Mouse (Mus musculus): ENCODE measurements around the gene Spp1. TPM values are rescaled to one million over a fixed set of nuclear protein-coding genes. Genes with fewer than 3 reads are reported as not detected.

Spp1 gene
- total RNA-seq (2021), result 10 to 100 TPM in 1 of 2 experiments, 1 to 10 TPM in 1; 6.9 to 10.1 TPM

DNA sequence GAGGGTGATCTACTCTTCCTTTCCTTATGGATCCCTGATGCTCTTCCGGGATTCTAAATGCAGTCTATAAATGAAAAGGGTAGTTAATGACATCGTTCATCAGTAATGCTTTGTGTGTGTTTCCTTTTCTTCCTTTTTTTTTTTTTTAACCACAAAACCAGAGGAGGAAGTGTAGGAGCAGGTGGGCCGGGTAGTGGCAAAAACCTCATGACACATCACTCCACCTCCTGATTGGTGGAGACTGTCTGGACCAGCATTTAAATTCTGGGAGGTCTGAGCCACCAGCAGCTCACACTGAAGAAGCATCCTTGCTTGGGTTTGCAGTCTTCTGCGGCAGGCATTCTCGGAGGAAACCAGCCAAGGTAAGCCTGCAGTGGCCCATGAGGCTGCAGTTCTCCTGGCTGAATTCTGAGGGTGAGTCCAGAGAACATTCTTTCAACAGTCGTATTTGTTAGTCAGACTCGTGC, at the start of gene Spp1:
Spp1 (plus strand) TSS at position 284 of the 467 bp plus-strand sequence.
- DNase-seq (ENCODE audit: extremely low spot score in 1 of 2, low spot score in 2 of 2), result no peak
- intact Hi-C loops (cut with DNase I), result no loop called here

DNA sequence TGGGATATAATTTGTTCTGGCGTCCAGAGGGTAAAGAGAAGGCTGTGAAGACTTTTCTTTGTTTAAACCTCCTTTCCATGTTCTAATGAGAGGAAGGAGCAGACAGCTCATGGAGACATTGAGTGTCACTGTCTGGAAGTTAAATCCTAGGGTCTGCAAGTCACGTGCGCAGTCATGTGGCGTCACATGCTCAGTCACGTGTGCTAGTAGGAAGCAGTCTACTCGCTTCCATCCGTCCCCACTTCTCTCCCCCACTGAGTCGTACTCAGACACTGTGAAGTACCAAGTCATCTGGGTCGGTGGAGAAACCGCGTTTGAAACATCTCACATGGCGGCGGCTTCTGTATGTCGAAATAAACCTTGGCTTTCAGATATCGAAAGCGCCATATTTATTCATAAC, 49.4 kb upstream of the Spp1 start:
- DNase-seq (ENCODE audit: extremely low spot score in 1 of 2, low spot score in 2 of 2), result no peak
- intact Hi-C loops (cut with DNase I), result no loop called here

DNA sequence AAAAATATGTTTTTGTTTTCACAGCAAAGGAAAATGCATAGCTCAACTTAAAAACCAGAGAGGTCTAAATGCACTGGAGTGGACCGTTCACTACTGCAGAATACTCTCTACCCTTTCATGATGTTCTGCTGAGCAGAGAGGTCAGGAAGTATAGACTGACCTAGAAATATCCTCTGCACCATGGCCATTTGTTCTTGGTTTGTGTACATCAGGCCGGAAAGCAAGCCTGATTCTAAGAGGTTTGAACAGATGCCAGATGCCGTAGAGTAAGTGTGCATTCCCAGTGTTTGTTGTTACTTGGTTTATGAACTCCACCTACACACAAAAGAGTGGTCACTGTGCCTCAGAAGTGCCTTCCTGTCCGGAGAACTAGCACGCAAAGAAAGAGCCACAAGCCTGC, 48.0 kb upstream of the Spp1 start:
- peak in 1 of 2 experiments; percentile 26 for DNase-seq (ENCODE audit: extremely low spot score in 1 of 2, low spot score in 2 of 2)
- intact Hi-C loops (cut with DNase I), result no loop called here

GRCm38 (mm10) chr5:104390962-104391361, 44.0 kb upstream of the Spp1 start:
- intact Hi-C loops (cut with DNase I), result no loop called here
- no peak for DNase-seq (ENCODE audit: extremely low spot score in 1 of 2, low spot score in 2 of 2)

GRCm38 (mm10) chr5:104392784-104393183, 42.1 kb upstream of the Spp1 start:
- intact Hi-C loops (cut with DNase I), result no loop called here

GRCm38 (mm10) chr5:104396286-104396685, 38.6 kb upstream of the Spp1 start:
- intact Hi-C loops (cut with DNase I), result no loop called here
- DNase-seq (ENCODE audit: extremely low spot score in 1 of 2, low spot score in 2 of 2), result no peak

More at GRCm38 (mm10) chr5:104392784-104393183, 42.1 kb upstream of the Spp1 start:
- DNase-seq (ENCODE audit: extremely low spot score in 1 of 2, low spot score in 2 of 2), result no peak

- no peak for DNase-seq (ENCODE audit: extremely low spot score in 1 of 2, low spot score in 2 of 2)
- intact Hi-C loops (cut with DNase I), result no loop called here
These were observed 36.9 kb upstream of the Spp1 start for GRCm38 (mm10) chr5:104398001-104398400.

GRCm38 (mm10) chr5:104399291-104399950, 35.5 kb upstream of the Spp1 start:
- no peak for DNase-seq (ENCODE audit: extremely low spot score in 1 of 2, low spot score in 2 of 2)
- intact Hi-C loops (cut with DNase I), result no loop called here

DNA sequence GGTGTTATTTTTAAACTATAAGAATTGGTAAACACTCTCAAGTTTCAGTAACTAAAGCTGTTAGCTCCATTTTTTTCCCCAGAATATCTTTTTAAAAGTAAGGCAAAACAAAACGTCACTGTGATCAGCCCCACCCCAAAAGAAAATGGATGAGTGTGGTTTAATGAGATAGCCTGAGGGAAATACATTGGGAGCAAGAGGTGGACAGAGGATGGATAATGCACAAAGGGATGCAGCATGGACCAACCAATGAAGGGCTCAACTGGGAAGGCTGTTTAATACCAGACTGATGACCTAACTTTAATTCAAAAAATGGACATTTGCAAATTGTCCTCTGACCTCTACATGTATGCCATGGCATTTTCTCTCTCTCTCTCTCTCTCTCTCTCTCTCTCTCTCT, 34.9 kb upstream of the Spp1 start:
- DNase-seq (ENCODE audit: extremely low spot score in 1 of 2, low spot score in 2 of 2), result no peak
- intact Hi-C loops (cut with DNase I), result no loop called here

- intact Hi-C loops (cut with DNase I), result no loop called here
- no peak for DNase-seq (ENCODE audit: extremely low spot score in 1 of 2, low spot score in 2 of 2)
These were observed 32.3 kb upstream of the Spp1 start for GRCm38 (mm10) chr5:104402651-104403050.

- intact Hi-C loops (cut with DNase I), result no loop called here
- DNase-seq (ENCODE audit: extremely low spot score in 1 of 2, low spot score in 2 of 2), result no peak
These were observed 31.6 kb upstream of the Spp1 start for GRCm38 (mm10) chr5:104403351-104403750.

- DNase-seq (ENCODE audit: extremely low spot score in 1 of 2, low spot score in 2 of 2), result no peak
- intact Hi-C loops (cut with DNase I), result no loop called here
These were observed 30.4 kb upstream of the Spp1 start for GRCm38 (mm10) chr5:104404551-104404950.

DNA sequence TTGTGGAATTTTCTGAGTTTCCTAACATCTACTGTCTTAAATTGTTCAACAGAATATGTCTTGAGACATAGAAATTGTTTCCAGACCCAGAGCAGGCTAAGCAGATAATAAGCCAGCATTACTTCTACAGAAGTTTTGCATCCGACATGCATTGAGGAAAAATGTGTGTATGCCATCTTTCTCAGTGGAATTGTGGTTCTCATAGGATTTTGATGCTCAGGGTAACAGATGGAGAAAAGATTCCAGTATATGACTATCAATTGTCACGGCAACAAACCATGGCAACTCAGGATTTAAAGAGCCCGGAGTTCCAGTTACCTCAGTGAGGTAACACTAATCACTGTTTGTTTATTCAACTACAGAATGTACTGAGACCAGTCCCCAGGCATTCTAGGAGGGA, 29.9 kb upstream of the Spp1 start:
- intact Hi-C loops (cut with DNase I), result no loop called here
- no peak for DNase-seq (ENCODE audit: extremely low spot score in 1 of 2, low spot score in 2 of 2)

GRCm38 (mm10) chr5:104406756-104407155, 28.2 kb upstream of the Spp1 start:
- intact Hi-C loops (cut with DNase I), result no loop called here

DNA sequence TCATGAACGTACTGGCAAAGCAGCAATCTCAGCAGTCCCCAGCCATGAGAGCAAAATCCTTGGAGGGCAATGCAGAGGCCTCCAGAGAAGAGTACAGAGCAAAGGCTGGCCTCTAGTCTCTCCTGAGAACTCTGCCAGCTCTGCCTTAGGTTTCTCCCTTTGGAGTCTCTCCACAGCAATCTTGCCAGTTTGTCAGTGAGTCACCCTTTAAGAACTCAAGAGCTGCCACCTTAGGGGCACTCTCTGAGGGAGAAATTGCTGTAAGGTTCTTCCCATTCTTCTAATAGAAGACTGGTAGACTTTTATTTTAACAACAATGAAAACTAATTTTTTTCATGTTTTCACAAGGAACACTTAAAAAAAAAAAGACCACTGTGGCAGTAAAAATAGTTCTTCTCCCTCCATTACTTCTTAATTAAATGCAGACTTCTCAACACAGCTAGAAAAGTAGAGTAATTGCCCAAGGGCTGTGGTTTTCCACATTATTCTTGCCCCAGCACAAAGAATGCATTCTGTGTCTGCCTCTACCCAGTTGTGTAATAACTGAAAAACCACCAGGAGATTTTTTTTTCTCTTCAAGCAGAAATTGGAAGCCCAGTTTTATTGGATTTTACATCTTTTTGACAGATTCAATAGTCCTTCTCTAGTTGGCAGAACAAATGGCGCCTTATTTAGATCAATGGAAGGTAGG, 27.2 kb upstream of the Spp1 start:
- intact Hi-C loops (cut with DNase I), result no loop called here
- DNase-seq (ENCODE audit: extremely low spot score in 1 of 2, low spot score in 2 of 2), result no peak

More at GRCm38 (mm10) chr5:104406756-104407155, 28.2 kb upstream of the Spp1 start:
- DNase-seq (ENCODE audit: extremely low spot score in 1 of 2, low spot score in 2 of 2), result peak in 1 of 2 experiments; percentile 8

DNA sequence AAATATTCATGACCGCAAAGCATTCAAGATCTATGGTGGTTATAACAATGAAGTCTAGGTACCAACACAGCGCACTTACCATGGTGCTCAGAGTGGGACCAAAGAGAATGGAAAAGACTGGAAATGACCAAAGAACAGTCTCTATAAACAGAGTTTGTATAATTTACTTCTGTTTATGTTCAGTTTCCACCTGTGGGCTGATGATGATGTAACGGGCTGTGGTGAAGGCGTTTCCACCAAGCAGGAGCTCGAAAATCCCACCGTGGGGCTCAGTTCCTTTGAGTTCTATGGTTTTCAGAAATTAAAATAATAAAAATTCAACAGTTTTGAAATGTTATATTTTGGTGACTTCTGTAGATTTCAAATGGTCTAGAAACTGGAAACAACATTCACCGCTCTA, 26.4 kb upstream of the Spp1 start:
- intact Hi-C loops (cut with DNase I), result no loop called here
- DNase-seq (ENCODE audit: extremely low spot score in 1 of 2, low spot score in 2 of 2), result no peak

- intact Hi-C loops (cut with DNase I), result no loop called here
These were observed 18.9 kb upstream of the Spp1 start for GRCm38 (mm10) chr5:104415999-104416398.

DNA sequence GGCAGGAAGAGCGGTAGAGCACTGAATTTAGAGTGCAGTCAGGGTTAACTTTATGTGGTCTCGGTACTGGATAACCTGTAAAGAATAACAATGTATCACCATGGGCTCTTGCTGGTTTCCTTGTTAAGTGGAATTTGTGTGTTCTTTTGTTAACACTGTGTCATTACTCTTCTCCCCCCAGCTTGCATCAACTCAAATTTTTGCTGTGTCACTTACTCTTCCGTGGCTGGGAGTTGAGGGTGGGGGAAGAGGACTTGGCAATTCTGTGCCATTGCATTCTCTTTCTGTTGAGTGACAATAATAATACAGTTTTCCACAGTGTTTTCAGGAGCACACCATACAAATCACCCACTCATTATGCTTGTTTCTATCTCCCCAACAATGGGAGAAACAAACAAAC, 17.9 kb upstream of the Spp1 start:
- intact Hi-C loops (cut with DNase I), result no loop called here
- DNase-seq (ENCODE audit: extremely low spot score in 1 of 2, low spot score in 2 of 2), result no peak

More at GRCm38 (mm10) chr5:104415999-104416398, 18.9 kb upstream of the Spp1 start:
- DNase-seq (ENCODE audit: extremely low spot score in 1 of 2, low spot score in 2 of 2), result no peak

GRCm38 (mm10) chr5:104417721-104418120, 17.2 kb upstream of the Spp1 start:
- DNase-seq (ENCODE audit: extremely low spot score in 1 of 2, low spot score in 2 of 2), result no peak
- intact Hi-C loops (cut with DNase I), result no loop called here

- DNase-seq (ENCODE audit: extremely low spot score in 1 of 2, low spot score in 2 of 2), result no peak
- intact Hi-C loops (cut with DNase I), result no loop called here
These were observed 12.9 kb upstream of the Spp1 start for GRCm38 (mm10) chr5:104422039-104422438.

All from left cerebral cortex, postnatal 10 days (tissue).